Mouse (Mus musculus) bone marrow macrophage, adult 2 months (primary cell): ENCODE measurements around the gene Emilin1. TPM values are rescaled to one million over a fixed set of nuclear protein-coding genes. Genes with fewer than 3 reads are reported as not detected.

ENCODE experiments used
- H3K27ac ChIP-seq: 2 replicates; pipeline ENCODE4 v1.5.1; 2012; ENCODE audit warnings: low read depth, low read length; ENCODE audit not compliant: insufficient read depth
- H3K4me1 ChIP-seq: 2 replicates; pipeline ENCODE4 v1.6.1; 2012; ENCODE audit warnings: low read length; ENCODE audit not compliant: control insufficient read depth, insufficient read depth
- H3K4me3 ChIP-seq: 2 replicates; pipeline ENCODE4 v1.5.1; 2012; ENCODE audit warnings: mild to moderate bottlenecking, low read length, moderate library complexity; ENCODE audit not compliant: insufficient read depth
- CTCF ChIP-seq: IDR thresholded peaks from 2 replicates; pipeline ENCODE4 v1.5.1; 2012; ENCODE audit warnings: low read depth, mild to moderate bottlenecking, low read length, moderate library complexity
- POLR2A ChIP-seq: IDR thresholded peaks from 2 replicates; pipeline ENCODE4 v1.6.1; 2012; ENCODE audit warnings: mild to moderate bottlenecking, low read depth, low read length, borderline replicate concordance
- polyA plus RNA-seq: library from polyadenylated mRNA; stranded (reverse); fragments of >200 nt; gene quantifications from 2 replicates; pipeline ENCODE4 v1.2.4, GENCODE M21; 2012; ENCODE audit not compliant: missing spikeins, insufficient read depth, insufficient read length

The Emilin1 gene
- polyA plus RNA-seq, 1 experiment: 29.1 TPM

DNA sequence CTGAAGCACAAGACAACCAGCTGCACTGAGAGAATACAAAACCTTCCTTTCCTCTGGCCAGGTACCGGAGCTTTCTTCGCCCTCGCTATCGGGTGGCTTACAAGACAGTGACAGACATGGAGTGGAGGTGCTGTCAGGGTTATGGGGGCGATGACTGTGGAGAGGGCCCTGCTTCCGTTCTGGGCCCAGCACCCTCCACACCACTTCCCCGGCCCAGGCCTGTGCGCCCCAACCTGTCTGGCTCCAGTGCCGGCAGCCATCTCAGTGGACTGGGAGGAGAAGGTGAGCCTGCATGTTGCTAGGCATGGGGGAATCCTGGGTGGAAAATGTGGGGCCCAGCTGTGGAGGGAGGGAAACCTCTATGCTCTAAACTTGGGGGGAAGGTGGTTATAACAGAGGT lies 2.3 kb downstream of the Emilin1 start:
- peak overlapping the region; percentile 57 for H3K4me3 ChIP-seq
- H3K27ac ChIP-seq: peak overlapping the region; percentile 95
- TF ChIP-seq POLR2A (no peak), CTCF (no peak)
- peaks cover 37% of the 10 kb centered on the region for H3K4me1 ChIP-seq

DNA sequence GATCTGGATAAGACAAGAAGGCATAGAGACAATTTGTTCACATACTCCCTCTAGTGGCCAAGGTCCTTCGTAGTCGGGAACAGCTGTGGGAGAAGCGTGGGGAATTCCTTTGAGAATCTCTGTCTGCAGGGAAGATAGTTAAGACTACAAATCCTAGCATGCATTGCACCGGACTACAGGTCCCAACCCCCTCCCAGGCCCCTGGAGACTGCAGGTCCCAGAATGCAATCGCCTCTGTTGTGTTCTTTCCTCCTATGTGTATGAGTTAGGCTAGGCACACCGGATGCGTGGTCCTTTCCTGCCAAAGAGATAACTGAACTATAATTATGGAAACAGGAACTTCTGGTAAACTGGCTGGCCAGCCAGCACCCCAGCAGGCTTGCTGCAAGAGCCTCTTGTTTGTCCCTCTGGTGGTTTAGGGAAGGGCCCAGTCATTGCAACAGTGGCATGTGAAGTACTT lies 2.8 kb downstream of the Emilin1 start:
- no peak overlapping the region for H3K4me3 ChIP-seq
- peaks cover 42% of the 10 kb centered on the region for H3K4me1 ChIP-seq
- no peak for TF ChIP-seq POLR2A
- TF ChIP-seq CTCF: 0 out of 2 replicates have a peak, but pooled peaks have one; percentile 22
- peak overlapping the region; percentile 95 for H3K27ac ChIP-seq

DNA sequence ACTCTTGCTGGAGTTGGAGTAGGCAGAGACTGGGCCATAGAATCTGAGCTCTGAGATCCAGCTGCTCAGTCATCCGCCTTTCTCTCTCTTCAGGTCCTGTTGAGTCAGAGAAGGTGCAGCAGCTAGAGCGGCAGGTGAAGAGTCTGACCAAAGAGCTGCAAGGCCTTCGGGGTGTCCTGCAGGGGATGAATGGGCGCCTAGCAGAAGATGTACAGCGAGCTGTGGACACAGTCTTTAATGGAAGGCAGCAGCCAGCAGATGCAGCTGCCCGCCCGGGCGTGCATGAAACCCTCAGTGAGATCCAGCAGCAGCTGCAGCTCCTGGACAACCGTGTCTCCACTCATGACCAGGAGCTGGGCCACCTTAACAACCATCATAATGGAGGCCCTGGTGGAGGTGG lies 3.6 kb downstream of the Emilin1 start:
- no peak overlapping the region for H3K4me3 ChIP-seq
- peaks cover 42% of the 10 kb centered on the region for H3K4me1 ChIP-seq
- TF ChIP-seq POLR2A (no peak), CTCF (no peak)
- H3K27ac ChIP-seq: peak overlapping the region; percentile 95

DNA sequence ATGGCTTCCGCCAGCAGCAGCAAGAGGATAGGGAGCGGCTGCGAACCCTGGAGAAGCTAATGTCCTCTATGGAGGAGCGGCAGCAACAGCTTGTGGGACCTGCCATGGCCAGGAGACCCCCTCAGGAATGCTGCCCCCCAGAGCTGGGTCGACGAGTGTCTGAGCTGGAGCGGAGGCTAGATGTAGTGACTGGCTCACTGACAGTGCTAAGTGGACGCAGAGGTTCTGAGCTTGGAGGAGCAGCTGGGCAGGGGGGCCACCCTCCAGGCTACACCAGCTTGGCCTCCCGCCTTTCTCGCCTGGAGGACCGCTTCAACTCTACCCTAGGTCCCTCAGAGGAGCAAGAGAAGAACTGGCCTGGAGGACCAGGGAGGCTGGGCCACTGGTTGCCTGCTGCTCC lies 4.1 kb downstream of the Emilin1 start:
- Histone ChIP-seq H3K4me1 (peaks cover 40% of the 10 kb centered on the region), H3K27ac (peak overlapping the region; percentile 95), H3K4me3 (no peak overlapping the region)
- TF ChIP-seq POLR2A (no peak), CTCF (no peak)

DNA sequence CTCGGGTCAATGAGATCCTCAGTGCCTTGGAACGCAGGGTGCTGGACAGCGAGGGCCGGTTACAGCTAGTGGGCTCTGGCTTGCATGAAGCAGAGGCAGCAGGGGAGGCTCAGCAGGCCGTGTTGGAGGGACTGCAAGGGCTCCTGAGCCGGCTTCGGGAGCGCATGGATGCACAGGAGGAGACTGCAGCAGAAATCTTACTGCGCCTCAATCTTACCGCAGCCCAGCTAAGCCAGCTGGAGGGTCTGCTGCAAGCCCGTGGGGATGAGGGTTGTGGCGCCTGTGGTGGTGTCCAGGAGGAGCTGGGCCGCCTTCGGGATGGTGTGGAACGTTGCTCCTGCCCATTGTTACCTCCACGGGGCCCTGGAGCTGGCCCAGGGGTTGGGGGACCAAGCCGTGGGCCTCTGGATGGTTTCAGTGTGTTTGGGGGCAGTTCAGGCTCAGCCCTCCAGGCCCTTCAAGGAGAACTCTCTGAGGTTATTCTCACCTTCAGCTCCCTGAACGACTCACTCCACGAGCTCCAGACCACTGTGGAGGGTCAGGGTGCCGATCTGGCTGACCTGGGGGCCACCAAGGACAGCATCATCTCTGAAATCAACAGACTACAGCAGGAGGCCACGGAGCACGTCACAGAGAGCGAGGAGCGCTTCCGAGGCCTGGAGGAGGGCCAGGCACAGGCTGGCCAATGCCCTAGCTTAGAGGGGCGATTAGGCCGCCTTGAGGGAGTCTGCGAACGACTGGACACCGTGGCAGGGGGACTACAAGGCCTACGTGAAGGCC lies 4.9 kb downstream of the Emilin1 start:
- Histone ChIP-seq H3K27ac (no peak overlapping the region), H3K4me1 (peaks cover 38% of the 10 kb centered on the region), H3K4me3 (no peak overlapping the region)
- TF ChIP-seq POLR2A (no peak), CTCF (no peak)

DNA sequence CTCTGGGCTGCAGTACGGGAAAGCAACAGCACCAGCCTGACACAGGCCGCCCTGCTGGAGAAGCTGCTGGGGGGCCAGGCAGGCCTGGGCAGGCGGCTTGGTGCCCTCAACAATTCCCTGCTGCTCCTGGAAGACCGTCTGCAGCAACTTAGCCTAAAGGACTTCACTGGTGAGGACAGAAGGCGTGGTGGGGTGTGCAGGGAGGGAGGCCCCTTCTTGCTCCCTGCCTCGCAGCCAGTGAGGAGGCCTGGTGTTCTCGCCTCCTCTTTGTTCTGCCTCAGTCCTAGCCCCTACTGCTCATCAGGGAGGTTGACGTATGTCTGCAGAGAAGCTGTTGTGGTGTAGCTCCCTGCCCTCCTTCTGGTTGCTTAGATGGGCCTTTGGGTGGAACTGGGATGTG lies 5.5 kb downstream of the Emilin1 start:
- TF ChIP-seq POLR2A (no peak), CTCF (no peak)
- no peak overlapping the region for H3K27ac ChIP-seq
- no peak overlapping the region for H3K4me3 ChIP-seq
- H3K4me1 ChIP-seq: peaks cover 40% of the 10 kb centered on the region

DNA sequence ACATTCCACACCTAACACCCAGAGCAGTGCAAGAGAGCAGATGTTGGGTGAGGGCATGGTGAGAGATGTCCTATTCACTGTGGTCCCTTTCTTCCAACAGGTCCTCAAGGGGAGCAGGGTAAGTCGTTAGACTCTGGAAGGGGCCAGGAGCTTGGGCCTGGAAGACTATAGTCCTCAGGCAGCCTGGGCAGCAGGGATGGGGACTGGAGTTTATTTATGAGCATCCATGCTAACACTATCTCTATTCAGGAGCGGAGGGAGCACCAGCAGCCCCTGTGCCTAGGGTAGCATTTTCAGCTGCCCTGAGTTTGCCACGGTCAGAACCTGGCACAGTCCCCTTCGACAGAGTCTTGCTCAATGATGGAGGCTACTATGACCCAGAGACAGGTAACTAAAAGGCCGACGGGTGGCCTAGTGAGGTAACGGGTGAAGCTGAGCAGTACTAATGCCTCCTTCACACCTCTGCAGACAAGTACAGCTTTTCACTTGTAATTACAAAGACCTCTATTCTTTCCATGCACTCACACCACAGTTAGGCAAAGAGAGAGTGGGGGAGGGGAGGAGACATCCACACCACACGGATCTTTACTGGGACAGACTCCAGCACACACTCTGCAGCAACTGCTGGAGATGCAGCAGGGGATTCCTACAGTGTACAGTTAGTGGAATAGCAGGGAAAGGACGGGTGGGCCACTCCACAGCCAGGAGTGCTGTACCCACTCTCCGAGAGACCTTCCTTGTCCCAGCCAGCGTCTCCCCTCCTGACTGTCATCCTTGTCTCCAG lies 6.8 kb downstream of the Emilin1 start:
- Histone ChIP-seq H3K4me1 (peaks cover 39% of the 10 kb centered on the region), H3K27ac (no peak overlapping the region), H3K4me3 (no peak overlapping the region)
- no peak for TF ChIP-seq CTCF
- no peak for TF ChIP-seq POLR2A

DNA sequence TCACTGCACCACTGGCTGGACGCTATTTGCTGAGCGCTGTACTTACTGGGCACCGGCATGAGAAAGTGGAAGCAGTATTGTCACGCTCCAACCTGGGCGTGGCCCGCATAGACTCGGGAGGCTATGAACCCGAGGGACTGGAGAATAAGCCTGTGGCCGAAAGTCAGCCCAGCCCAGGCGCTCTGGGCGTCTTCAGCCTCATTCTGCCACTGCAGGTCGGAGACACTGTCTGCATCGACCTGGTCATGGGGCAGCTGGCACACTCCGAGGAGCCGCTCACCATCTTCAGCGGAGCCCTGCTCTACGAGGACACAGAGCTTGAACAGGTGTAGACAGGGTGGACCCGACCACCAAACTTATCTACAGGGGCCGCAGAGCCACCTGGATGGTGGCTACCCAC lies 7.4 kb downstream of the Emilin1 start:
- TF ChIP-seq POLR2A: no peak
- no peak for TF ChIP-seq CTCF
- no peak overlapping the region for H3K4me3 ChIP-seq
- H3K27ac ChIP-seq: no peak overlapping the region
- peaks cover 33% of the 10 kb centered on the region for H3K4me1 ChIP-seq

DNA sequence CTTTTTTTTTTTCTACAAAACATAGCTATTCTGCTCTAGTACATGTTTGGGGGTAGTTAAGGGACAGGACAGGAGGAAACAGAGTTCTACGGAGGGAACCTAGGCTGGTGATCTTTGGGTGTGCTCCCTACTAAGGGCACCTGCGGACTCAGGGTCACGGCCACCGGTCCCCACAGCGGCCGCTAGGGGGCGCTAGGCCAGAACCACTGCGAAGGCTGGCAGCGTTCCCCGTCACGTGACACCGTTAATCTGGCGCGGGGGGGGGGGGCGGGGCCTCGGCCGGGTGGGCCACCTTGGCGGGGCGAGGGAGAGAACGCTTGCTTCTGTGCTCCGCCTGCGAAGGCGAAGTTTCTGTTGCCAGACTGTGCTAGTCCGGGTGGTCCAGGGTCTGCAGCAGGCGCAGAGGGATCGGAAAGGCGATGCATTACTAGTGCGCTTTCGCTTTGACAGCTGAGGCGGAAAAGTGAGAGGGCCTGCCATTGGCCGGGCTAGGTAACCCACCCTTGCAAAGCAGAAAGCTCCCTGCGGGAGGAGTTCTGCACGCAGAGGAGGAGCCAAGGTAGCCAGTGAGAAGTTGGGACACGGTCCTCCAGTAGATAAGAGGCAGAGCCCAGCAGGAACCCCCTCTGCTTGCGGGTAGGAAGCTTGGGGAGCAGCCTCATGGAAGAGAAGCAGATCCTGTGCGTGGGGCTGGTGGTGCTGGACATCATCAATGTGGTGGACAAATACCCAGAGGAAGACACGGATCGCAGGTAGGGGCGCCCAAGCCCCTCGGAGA lies 8.2 kb downstream of the Emilin1 start, which contains the start of gene Khk:
Gene Khk (plus strand): TSS at position 176 of the 778 bp plus-strand sequence.
- Histone ChIP-seq H3K4me1 (peaks cover 30% of the 10 kb centered on the region), H3K4me3 (peak within 1 kb of the TSS; percentile 96), H3K27ac (peak within 1 kb of the TSS; percentile 90)
- TF ChIP-seq CTCF: peak; percentile 82
- TF ChIP-seq POLR2A: 0 out of 2 replicates have a peak, but pooled peaks have one; percentile 3
